Mouse (Mus musculus): ENCODE data around the gene Nav1.

Nav1 gene

GRCm38 (mm10) chr1:135581001-135581400 is 26.1 kb downstream of the Nav1 start:
- no peak for DNase-seq (ENCODE audit: low spot score)

DNA sequence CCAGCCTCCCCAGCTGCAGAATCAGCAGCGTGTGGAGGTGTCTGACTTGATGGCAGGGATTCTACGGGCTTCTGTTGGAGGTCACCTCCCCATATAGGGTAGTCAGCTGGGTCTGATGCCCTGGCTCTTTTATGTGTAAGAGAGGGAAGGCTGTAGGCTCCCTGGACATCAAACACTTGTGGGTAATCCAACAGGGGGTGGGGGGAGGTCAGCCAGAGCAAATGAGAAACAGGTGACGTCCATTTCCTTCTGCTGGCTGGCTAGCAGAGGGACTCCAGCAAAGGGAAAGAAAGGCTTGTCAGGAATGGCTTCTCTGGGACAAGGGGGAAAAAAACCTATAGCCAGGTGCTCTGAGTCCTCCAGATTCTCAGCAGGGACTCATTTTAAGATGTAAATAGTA is 28.0 kb downstream of the Nav1 start:
- no peak for DNase-seq (ENCODE audit: low spot score)

DNA sequence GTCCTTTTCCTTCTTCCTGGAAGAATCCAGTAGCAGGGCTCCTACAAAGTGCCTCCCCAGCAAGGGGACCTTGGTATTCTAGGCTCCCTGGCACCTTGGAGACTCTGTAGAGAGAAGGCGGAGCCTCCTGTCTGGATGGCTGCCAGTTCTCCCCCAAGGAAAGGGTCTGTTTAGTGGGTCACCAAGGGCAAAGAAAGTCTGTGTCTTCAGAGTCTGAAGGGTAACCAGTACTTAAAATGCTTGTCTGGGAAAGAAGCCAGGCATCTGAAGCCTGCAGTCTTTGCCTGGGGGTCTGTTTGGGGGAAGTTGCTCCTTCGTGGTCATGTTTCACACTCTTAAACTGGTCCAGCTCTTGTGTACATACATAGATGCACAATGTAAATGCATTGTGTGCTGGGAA is 29.3 kb downstream of the Nav1 start:
- no peak for DNase-seq (ENCODE audit: low spot score)

DNA sequence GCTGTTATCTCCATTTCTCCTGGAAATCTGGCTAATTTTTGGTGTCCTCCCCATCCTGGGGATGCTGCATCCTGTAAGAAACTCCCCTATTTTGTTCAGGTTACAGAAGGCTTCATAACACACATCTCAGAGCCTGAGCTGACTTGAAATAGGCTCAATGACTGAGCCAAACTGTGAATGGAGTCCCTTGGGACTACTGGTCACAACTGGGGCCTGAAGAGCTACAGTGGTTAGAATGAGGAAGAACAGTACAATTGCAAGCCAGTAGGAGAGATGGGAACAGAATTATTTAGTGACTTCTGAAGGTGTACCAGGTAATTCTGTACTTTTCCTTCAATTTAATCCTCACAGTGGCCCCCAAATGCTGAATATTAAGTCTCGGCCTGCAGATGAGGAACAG is 31.7 kb downstream of the Nav1 start:
- DNase-seq (ENCODE audit: low spot score), result no peak

GRCm38 (mm10) chr1:135574451-135575208 is 32.5 kb downstream of the Nav1 start:
- DNase-seq (ENCODE audit: low spot score), result no peak

GRCm38 (mm10) chr1:135572139-135572892 is 34.8 kb downstream of the Nav1 start:
- no peak for DNase-seq (ENCODE audit: low spot score)

GRCm38 (mm10) chr1:135568087-135568486 is 39.0 kb downstream of the Nav1 start:
- no peak for DNase-seq (ENCODE audit: low spot score)

GRCm38 (mm10) chr1:135566611-135567010 is 40.5 kb downstream of the Nav1 start:
- DNase-seq (ENCODE audit: low spot score), result no peak

DNA sequence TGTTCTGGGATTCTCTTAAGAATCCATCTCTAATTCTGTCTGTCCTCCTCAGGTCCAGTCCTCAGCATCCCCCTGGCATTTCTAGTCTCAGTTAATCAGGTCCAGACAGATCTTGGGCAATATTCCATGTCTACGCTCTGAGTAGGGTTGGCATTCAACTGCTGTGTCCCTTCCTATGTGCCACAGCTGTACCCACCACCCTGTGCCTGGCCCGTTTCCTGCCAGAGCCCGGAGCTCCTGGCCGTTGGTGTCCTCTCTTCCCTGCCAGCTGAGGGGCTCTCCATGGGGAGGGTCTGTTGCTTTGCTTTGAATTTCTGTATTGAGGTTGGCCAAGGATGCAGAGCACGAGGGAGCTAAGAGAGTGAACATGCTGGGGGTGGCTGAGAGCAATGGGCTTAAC is 41.3 kb downstream of the Nav1 start:
- DNase-seq (ENCODE audit: low spot score), result no peak

DNA sequence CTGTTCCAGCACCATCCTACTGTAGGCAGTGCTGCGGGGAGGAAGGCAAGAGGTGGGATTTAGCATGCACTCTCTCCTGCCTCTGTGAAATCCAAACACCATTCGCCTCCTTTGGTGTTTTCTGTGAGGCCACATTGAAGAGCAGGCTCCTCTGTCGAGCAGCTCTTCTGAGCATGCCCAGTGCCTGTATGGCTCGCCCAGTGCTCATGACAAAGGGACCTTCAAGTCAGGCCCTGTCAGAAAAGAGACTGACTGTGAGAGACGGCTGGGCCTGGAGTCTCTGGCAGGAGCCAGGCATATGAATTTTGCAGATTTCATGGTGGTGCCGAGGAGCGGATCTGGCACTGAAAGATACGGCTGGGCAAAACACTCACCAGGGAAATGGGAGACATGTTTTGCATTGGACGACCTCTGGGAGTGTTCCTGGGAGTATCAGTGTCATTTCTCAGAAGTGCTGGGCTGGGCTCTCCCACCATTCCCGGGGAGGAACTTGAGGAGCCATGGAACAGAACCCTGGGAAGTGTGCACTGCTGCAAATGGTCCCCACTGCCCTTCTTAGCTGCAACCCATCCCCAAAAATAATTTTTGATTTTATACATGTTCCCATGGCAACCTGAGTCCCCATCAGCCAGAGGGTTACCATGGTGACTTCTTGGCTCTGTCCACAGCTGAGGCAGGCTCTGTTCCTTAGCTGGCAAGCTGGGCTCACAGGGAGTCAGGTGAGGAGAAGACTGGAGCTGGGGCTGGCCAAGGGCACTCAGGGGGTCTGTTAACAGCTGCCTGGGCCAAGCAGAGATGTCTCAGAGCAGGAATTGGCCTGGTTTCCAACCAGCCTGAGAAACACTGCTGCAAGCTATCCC is 42.2 kb downstream of the Nav1 start:
- DNase-seq (ENCODE audit: low spot score), result no peak

DNA sequence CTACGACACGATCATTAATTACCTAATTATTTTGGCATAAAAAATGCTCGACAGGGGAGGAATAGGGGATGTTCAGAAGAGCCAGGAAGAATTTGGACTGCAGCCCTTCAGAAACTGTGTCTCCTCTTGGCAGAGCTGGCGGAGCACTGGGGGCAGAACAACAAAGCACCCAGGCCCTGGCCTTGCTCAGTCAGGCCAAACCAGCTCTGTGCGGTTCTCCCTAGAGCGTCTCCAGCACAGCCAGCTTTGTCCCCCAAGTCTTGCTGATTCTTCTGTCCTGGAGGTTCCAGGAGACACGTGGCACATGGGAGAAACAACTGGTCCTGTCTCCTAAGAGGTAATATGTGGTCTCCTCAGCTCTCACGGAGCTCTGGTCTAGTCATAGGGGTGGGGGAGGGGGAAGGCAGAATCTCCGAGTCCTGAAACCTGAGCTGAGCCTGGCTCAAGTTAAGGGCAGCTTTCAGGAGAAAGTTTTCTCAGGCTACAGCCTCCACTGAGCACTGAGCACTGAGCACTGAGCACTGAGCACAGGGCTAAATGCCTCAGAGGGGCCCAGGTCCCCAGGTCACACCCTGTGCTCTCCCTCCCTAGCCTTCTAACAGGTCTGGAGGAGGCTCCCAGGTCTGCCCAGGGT is 43.2 kb downstream of the Nav1 start:
- no peak for DNase-seq (ENCODE audit: low spot score)

GRCm38 (mm10) chr1:135562982-135563650 is 44.0 kb downstream of the Nav1 start:
- DNase-seq (ENCODE audit: low spot score), result no peak

DNA sequence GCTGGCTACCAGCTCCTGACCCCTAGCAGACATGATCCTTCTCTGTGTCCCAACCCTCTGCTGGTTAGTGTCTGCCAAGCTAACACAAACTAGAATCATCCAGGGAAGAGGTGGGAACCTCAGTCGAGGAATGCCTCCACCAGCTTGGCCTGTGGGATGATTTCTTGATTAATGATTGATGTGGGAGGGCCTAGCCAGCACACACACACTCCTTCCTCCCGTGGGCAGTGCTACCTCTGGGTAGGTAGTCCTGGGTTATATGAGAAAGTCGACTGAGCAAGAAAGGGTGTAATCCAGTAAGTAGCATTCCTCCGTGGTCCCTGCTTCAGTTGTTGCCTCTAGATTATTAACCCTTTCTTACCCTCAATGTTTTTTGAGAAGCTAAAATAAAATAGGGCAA is 45.0 kb downstream of the Nav1 start:
- no peak for DNase-seq (ENCODE audit: low spot score)

DNA sequence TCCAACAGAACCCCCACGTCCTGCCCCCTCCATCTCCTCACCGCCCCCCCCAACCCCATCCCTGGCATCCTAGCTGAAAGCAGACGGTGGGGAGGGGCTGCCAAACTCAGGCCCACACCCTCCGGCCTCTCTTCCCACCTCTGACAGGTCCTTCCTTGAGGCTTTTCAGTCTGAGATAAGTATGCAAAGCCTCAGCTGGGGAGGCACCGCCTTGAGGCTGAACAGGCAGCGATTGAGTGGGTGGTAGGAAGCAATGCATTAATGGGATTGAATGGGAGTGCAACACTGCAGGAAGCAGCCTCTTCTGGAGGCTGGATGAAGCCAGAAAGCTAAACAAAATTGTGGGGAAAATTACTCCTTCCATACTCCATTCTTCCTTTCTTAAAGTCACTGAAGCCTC is 45.8 kb downstream of the Nav1 start:
- DNase-seq (ENCODE audit: low spot score), result no peak

DNA sequence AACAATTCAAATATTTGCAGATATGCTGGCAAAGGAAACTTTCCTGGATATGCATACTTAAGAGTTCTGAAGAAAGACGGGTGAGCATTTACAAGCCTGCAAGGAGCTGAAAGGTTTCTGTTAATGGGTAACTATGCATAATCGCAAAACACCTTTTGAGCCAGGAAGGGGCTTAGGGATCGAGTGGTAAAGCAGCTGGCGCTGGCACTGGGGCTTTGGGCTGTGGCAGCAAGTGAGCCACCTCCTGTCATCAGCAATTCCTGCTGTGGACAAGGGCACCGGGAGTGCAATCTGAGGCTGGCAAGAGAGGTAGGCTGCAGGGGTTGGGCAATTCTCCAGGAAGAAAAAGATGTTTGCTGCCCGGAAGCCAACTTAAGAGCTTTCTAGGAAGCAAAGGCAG is 49.1 kb downstream of the Nav1 start:
- DNase-seq (ENCODE audit: low spot score), result no peak

DNA sequence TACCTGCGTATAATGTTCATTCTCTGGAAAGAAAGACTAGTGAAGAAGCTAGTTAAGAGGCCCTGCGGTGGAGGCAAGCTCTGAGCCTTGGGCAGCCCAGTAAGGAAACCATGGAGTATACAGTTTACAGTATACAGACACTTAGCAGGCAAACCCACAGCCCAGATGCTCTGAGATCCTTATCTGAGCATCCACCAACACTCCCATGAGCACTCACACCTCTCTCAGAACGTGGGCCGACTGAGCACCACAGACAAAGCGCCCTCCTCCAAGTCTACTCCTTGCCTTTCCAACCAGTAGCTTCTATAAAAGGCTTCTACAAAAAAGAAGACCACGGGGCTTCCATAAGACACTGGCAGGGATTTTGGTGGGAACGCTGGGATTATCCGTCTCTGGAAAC is 51.2 kb downstream of the Nav1 start:
- no peak for DNase-seq (ENCODE audit: low spot score)

DNA sequence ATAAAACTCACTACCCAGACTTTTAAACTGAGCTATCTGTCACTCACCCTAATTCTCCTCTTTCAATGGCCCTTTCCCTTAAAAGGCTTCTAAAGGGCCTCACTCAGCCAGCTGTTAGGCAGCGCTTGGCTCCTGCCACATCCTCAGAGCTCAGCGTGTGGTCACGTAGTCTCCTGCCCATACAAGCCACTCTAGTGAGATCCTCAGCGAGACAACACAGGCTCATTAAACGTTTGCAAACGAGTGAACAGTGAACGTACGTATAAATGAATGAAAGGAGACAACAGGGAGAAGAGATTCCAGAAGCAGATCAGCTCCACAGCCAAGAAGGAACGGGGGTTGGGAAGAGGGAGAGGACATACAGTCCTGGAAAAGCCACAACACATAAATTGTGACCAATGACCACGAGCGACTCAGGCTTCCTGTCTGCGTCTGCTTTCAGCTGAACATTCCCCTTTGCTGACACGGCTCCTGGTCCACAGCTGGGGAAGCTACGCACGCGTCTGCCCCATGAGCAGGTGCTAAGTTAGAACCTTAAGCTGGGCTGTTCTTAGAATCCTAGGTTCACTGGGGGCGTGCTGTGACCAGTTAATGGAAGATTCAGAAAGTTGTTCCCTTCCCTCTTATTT is 52.3 kb downstream of the Nav1 start:
- no peak for DNase-seq (ENCODE audit: low spot score)

DNA sequence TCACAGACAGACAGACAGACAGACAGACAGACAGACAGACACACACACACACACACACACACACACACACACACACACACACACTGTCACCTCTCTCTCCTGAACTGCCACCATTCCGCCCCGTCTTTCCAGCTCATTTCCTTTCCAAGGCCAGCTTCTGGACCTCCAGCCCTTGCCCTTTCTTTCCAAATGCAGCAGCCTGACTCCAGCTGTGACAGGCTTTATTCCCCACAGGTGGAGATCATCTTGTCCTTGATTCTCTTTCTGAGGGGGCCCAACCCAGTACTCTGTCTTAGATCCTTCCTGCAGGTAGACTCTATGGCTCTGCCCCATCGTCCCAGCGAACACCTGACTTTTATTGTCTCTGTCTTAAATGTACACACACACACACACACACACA is 53.5 kb downstream of the Nav1 start:
- DNase-seq (ENCODE audit: low spot score), result no peak

GRCm38 (mm10) chr1:135553154-135553553 is 53.9 kb downstream of the Nav1 start:
- no peak for DNase-seq (ENCODE audit: low spot score)

DNA sequence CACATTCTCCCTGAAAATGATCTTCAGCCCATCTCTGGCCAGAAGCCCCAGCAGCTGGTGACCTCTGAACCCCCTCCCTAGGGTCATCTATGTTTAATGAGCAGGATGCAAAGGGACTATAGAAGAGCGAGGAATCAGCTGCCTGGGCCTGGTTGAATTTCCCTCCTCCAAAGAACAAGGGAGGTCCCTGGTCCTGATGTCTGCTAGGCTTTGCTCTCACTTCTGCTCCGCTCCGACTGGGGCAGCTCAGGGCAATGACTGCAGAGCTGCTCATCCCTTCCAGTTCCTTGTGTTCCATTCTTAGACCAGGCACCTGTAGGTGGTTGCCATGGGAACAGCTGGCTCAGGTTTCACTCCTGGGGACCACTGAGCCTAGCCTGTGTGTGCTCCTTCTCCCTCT is 56.2 kb downstream of the Nav1 start:
- DNase-seq (ENCODE audit: low spot score), result no peak

DNA sequence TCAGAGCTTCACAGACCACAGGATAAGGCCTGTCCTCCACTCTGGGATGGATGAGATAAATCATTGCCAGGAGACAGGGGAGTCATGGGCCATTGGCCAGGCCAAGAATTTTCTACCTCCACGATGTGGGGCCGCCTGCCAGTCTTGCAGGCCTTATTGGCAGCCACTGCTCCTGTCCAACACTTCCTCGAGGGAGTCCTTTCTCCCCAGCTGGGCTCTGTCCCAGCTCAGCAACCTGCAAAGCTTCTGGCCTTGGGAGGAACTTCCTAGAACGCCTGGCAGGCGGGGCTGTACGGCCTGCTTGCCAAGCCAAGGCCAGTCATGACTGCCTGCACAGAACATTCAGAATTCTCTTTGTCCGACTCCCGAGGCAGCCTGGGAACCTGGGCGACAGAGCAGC is 58.3 kb downstream of the Nav1 start:
- peak; percentile 54 for DNase-seq (ENCODE audit: low spot score)

Measured in urinary bladder, postnatal 25 days (tissue).